23 mouse cellular contexts compared by ENCODE assay signal in the genomic region with DNA sequence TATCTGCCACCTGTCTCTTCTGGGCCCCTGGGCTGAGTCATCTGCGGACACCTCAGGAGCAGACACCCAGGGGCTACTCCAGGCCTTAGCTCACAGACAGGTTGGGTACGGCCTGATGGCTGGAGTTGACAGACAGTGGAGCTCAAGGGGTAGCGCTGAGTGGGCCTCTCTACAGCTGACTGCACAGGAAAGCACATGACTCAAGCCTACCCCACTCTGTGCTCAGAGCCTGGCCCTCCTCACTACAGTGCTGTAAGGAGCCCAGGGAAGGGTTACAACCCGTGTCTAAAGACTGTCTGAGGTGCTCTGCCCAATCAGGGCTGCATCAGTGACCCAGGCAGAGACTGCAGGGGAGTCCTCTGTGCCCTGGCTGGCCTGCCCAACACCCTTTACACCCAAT. TPM values are rescaled to one million over a fixed set of nuclear protein-coding genes. Genes with fewer than 3 reads are reported as not detected.
A peak's percentile ranks its signal among the peaks of the same experiment; 100 is the strongest.
DNase-seq lines count a peak whose midpoint lies in the region; ATAC-seq and TF ChIP-seq lines count a peak whose summit lies in the region.
"Had no signal": no experiment of that assay in that cellular context is flagged by ENCODE, and none has a peak within 500 bp of the region (broad histone marks: within the 10 kb centered on the region; RNA-seq: fewer than 3 reads in every experiment).

No protein-coding gene starts in this region.

- peaks cover 85% of the 10 kb centered on the region for H3K36me3 ChIP-seq in heart, embryonic 15.5 days
- H3K36me3 ChIP-seq in limb, embryonic 15.5 days, result peaks cover 89% of the 10 kb centered on the region
- peaks cover 88% of the 10 kb centered on the region for H3K36me3 ChIP-seq in limb, embryonic 10.5 days
- peaks cover 37% of the 10 kb centered on the region for H3K36me3 ChIP-seq in lung, embryonic 16.5 days (ENCODE audit: control insufficient read depth, insufficient read depth, low read length)
- H3K36me3 ChIP-seq in stomach, postnatal 0 days (ENCODE audit: control insufficient read depth, insufficient read depth, low read length), result peaks cover 27% of the 10 kb centered on the region

- no peak for TF ChIP-seq EP300 in stomach, postnatal 0 days (optimal IDR thresholded peaks at IDR 0.05)

- DNase-seq in heart, postnatal 14 days, result no peak
- no peak for DNase-seq in limb, embryonic 10.5 days (ENCODE audit: low spot score)
- DNase-seq in lung, postnatal 25 days (ENCODE audit: low spot score), result no peak
- DNase-seq in stomach, postnatal 0 days (ENCODE audit: low spot score), result no peak
- DNase-seq in retina, embryonic 14.5 days (ENCODE audit: low spot score), result no peak
- DNase-seq: adrenal gland, adult 2 months; adrenal gland, postnatal 14 days; cerebellum, adult 11 months; cerebellum, adult 8-10 months; cerebellum, postnatal 14 days; gastrocnemius, postnatal 25 days; heart, adult 18-20 months had no signal

- H3K4me2 ChIP-seq in heart, embryonic 15.5 days, result no peak overlapping the region
- no peak overlapping the region for H3K4me2 ChIP-seq in limb, embryonic 15.5 days
- no peak overlapping the region for H3K4me2 ChIP-seq in lung, embryonic 16.5 days (ENCODE audit: low read depth, low read length)
- no peak overlapping the region for H3K4me2 ChIP-seq in stomach, postnatal 0 days (replicated peaks; ENCODE audit: low read depth)
- H3K4me2 ChIP-seq: embryonic facial prominence, embryonic 13.5 days; forebrain, embryonic 12.5 days; forebrain, embryonic 15.5 days; heart, embryonic 12.5 days; hindbrain, embryonic 13.5 days had no signal

- intact Hi-C loops in heart, postnatal 14 days (cut with DNase I), result no loop called here

- no peaks in the 10 kb centered on the region for H3K4me1 ChIP-seq in heart, embryonic 15.5 days (replicated peaks)
- no peaks in the 10 kb centered on the region for H3K4me1 ChIP-seq in limb, embryonic 15.5 days
- H3K4me1 ChIP-seq in limb, embryonic 10.5 days, result no peaks in the 10 kb centered on the region
- no peaks in the 10 kb centered on the region for H3K4me1 ChIP-seq in lung, embryonic 16.5 days (replicated peaks; ENCODE audit: control insufficient read depth, insufficient read depth, low read length)
- H3K4me1 ChIP-seq in stomach, postnatal 0 days (replicated peaks; ENCODE audit: control insufficient read depth, insufficient read depth), result no peaks in the 10 kb centered on the region
- H3K4me1 ChIP-seq: embryonic facial prominence, embryonic 13.5 days; forebrain, embryonic 12.5 days; forebrain, embryonic 15.5 days; hindbrain, embryonic 13.5 days had no signal

- TF ChIP-seq CTCF in stomach, postnatal 0 days (IDR thresholded peaks at IDR 0.05; ENCODE audit: low read depth), result no peak

- H3K27ac ChIP-seq in heart, embryonic 15.5 days, result no peak overlapping the region
- H3K27ac ChIP-seq in limb, embryonic 15.5 days, result no peak overlapping the region
- no peak overlapping the region for H3K27ac ChIP-seq in limb, embryonic 10.5 days
- H3K27ac ChIP-seq in lung, embryonic 16.5 days (ENCODE audit: low read length), result 0 out of 2 replicates have a peak overlapping the region, but pooled peaks have one; percentile 20
- H3K27ac ChIP-seq in stomach, postnatal 0 days (replicated peaks), result no peak overlapping the region
- H3K27ac ChIP-seq: embryonic facial prominence, embryonic 13.5 days; forebrain, embryonic 12.5 days; forebrain, embryonic 15.5 days; hindbrain, embryonic 13.5 days had no signal

- 0 out of 2 replicates have a peak, but pooled peaks have one; percentile 19 for ATAC-seq in heart, embryonic 15.5 days (replicated peaks; ENCODE audit: insufficient number of reproducible peaks, insufficient read depth, low FRiP score, low read depth)
- ATAC-seq in limb, embryonic 15.5 days (ENCODE audit: insufficient number of reproducible peaks, low FRiP score, low TSS enrichment, low read depth), result peak; percentile 41; the same call in 1 of the 2 replicates
- no peak for ATAC-seq in lung, embryonic 16.5 days (ENCODE audit: low read depth)
- peak; percentile 21; the same call in 1 of the 2 replicates for ATAC-seq in stomach, postnatal 0 days (ENCODE audit: low FRiP score, low TSS enrichment)
- ATAC-seq: CD4-positive, CD25-positive, alpha-beta regulatory T cell, adult 4 months; forebrain, embryonic 15.5 days; hindbrain, embryonic 16.5 days had no signal

- H3K4me3 ChIP-seq in heart, embryonic 15.5 days, result no peak overlapping the region
- H3K4me3 ChIP-seq in limb, embryonic 15.5 days, result no peak overlapping the region
- H3K4me3 ChIP-seq in limb, embryonic 10.5 days, result no peak overlapping the region
- H3K4me3 ChIP-seq in lung, embryonic 16.5 days (ENCODE audit: low read length), result no peak overlapping the region
- H3K4me3 ChIP-seq in stomach, postnatal 0 days (ENCODE audit: low read depth, low read length), result no peak overlapping the region
- H3K4me3 ChIP-seq: embryonic facial prominence, embryonic 13.5 days; erythroblast, embryonic 14.5 days; forebrain, embryonic 12.5 days; forebrain, embryonic 15.5 days; heart, embryonic 12.5 days; hindbrain, embryonic 13.5 days had no signal

- WGBS in heart, embryonic 15.5 days, result 77% methylated on average over 4 of the region's 4 CpGs
- 84% methylated on average over 4 of the region's 4 CpGs for whole genome bisulfite sequencing in limb, embryonic 15.5 days
- 92% methylated on average over 4 of the region's 4 CpGs for WGBS in limb, embryonic 10.5 days
- WGBS in lung, embryonic 16.5 days, result 82% methylated on average over 4 of the region's 4 CpGs
- WGBS in stomach, postnatal 0 days, result 87% methylated on average over 4 of the region's 4 CpGs

- H3K27me3 ChIP-seq in heart, embryonic 15.5 days, result no peaks in the 10 kb centered on the region
- H3K27me3 ChIP-seq in limb, embryonic 15.5 days, result no peaks in the 10 kb centered on the region
- H3K27me3 ChIP-seq in limb, embryonic 10.5 days (ENCODE audit: low read depth, poor library complexity, severe bottlenecking), result no peaks in the 10 kb centered on the region
- no peaks in the 10 kb centered on the region for H3K27me3 ChIP-seq in lung, embryonic 16.5 days (ENCODE audit: control insufficient read depth, insufficient read depth, low read depth, low read length)
- no peaks in the 10 kb centered on the region for H3K27me3 ChIP-seq in stomach, postnatal 0 days (ENCODE audit: control insufficient read depth, insufficient read depth, low read length)
- H3K27me3 ChIP-seq: embryonic facial prominence, embryonic 13.5 days; forebrain, embryonic 12.5 days; forebrain, embryonic 15.5 days; heart, embryonic 12.5 days; hindbrain, embryonic 13.5 days had no signal

- no peak overlapping the region for H3K9ac ChIP-seq in heart, embryonic 15.5 days
- no peak overlapping the region for H3K9ac ChIP-seq in limb, embryonic 15.5 days
- no peak overlapping the region for H3K9ac ChIP-seq in lung, embryonic 16.5 days (ENCODE audit: low read length)
- H3K9ac ChIP-seq in stomach, postnatal 0 days (ENCODE audit: low read length), result no peak overlapping the region
- H3K9ac ChIP-seq: embryonic facial prominence, embryonic 13.5 days; forebrain, embryonic 12.5 days; forebrain, embryonic 15.5 days; heart, embryonic 12.5 days; hindbrain, embryonic 13.5 days had no signal

- H3K9me3 ChIP-seq in heart, embryonic 15.5 days (replicated peaks), result no peaks in the 10 kb centered on the region
- no peaks in the 10 kb centered on the region for H3K9me3 ChIP-seq in limb, embryonic 15.5 days
- H3K9me3 ChIP-seq in limb, embryonic 10.5 days (replicated peaks), result no peaks in the 10 kb centered on the region
- no peaks in the 10 kb centered on the region for H3K9me3 ChIP-seq in lung, embryonic 16.5 days (ENCODE audit: control insufficient read depth, low read length)
- H3K9me3 ChIP-seq in stomach, postnatal 0 days (ENCODE audit: control insufficient read depth, low read length), result no peaks in the 10 kb centered on the region
- H3K9me3 ChIP-seq: embryonic facial prominence, embryonic 13.5 days; forebrain, embryonic 12.5 days; forebrain, embryonic 15.5 days; heart, embryonic 12.5 days; hindbrain, embryonic 13.5 days had no signal

RNA-seq across cellular contexts. Expression of a gene that starts 18.2 kb away (rescaled TPM):
- 64.5 and 89.4 TPM in 2 replicates for polyA plus RNA-seq in heart, embryonic 15.5 days (2015; fragmentation: Nextera tagmentation; extraction: Ambion mirVana)
- 10 to 100 TPM; 50.3 to 55.4 TPM for total RNA-seq in heart, postnatal 14 days (2021)
- 74.4 and 75.9 TPM in 2 replicates for polyA plus RNA-seq in limb, embryonic 15.5 days (2015; fragmentation: Nextera tagmentation; extraction: Ambion mirVana)
- 50.4 and 67.7 TPM in 2 replicates for polyA plus RNA-seq in limb, embryonic 10.5 days (2016; fragmentation: Nextera tagmentation; extraction: Ambion mirVana)
- 85.9 and 90.7 TPM in 2 replicates for polyA plus RNA-seq in lung, embryonic 16.5 days (2015; fragmentation: Nextera tagmentation; extraction: Ambion mirVana)
- 57.2 and 61.2 TPM in 2 replicates for polyA plus RNA-seq in stomach, postnatal 0 days (2015; fragmentation: Nextera tagmentation; extraction: Ambion mirVana)

RNA-seq across cellular contexts. Expression of a gene that starts 30.5 kb away (rescaled TPM):
- polyA plus RNA-seq in heart, embryonic 15.5 days (2015; fragmentation: Nextera tagmentation; extraction: Ambion mirVana), result 28.3 and 33.3 TPM in 2 replicates
- 10 to 100 TPM; 20.6 to 21.5 TPM for total RNA-seq in heart, postnatal 14 days (2021)
- 42.1 and 47.1 TPM in 2 replicates for polyA plus RNA-seq in limb, embryonic 15.5 days (2015; fragmentation: Nextera tagmentation; extraction: Ambion mirVana)
- 47.0 and 52.8 TPM in 2 replicates for polyA plus RNA-seq in limb, embryonic 10.5 days (2016; fragmentation: Nextera tagmentation; extraction: Ambion mirVana)
- polyA plus RNA-seq in lung, embryonic 16.5 days (2015; fragmentation: Nextera tagmentation; extraction: Ambion mirVana), result 35.1 and 35.9 TPM in 2 replicates
- 21.6 and 22.0 TPM in 2 replicates for polyA plus RNA-seq in stomach, postnatal 0 days (2015; fragmentation: Nextera tagmentation; extraction: Ambion mirVana)
